Mouse (Mus musculus) 416B (cell line): ENCODE results near the gene Sh3d21.
"Not testable (repeated sequence)": the region's sequence is repeated elsewhere in the genome, so short reads cannot be mapped to it uniquely, and the experiment has no call there.

ENCODE experiments used
- DNase-seq: peaks from one replicate; pipeline ENCODE4 v3.0.0; 2011; ENCODE audit warnings: low read depth

Gene Sh3d21

GRCm38 (mm10) chr4:126163067-126163659 lies at the start of gene Sh3d21:
Gene Sh3d21, minus strand, starts transcription at chr4:126163491.
- DNase-seq, result no peak

DNA sequence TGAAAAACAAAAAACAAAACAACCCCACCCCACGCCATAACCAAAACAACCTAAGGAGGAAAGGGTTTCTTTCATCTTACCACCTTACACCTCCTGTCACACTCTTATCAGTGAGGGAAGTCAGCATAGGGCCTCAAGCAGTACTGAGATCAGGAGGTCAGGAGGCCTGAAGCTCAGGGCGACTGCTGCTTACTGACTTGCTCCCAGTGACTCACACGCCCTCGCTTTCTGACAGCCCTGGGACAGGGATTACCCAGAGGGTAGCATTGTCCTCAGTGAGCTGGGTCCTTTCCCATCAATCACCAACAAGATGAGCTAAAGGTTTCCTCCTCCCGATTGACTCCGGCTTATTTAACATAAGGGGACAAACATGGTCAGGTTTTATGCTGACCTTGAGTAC lies 43.8 kb upstream of the Sh3d21 start:
- DNase-seq, result no peak

DNA sequence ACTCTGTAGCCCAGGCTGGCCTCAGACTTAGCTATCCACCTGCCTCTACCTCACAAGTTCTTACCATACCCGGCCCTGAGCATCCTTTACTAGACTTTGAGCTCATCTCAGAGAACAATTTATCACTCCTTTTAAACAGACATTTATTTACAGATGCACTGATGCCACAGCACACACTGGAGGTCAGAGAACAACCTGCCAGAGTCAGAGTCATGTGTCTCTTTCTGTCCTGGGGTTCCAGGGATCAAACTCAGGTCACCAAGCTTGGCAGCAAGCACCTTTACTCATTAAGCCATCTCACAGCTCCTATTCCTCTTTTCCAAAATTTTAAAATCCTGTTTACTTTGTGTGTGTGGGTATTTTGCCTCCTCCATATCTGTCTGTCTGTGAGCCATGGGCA lies 42.1 kb upstream of the Sh3d21 start:
- DNase-seq, result no peak

- DNase-seq, result no peak
Measured at GRCm38 (mm10) chr4:126204661-126205230, 41.5 kb upstream of the Sh3d21 start.

DNA sequence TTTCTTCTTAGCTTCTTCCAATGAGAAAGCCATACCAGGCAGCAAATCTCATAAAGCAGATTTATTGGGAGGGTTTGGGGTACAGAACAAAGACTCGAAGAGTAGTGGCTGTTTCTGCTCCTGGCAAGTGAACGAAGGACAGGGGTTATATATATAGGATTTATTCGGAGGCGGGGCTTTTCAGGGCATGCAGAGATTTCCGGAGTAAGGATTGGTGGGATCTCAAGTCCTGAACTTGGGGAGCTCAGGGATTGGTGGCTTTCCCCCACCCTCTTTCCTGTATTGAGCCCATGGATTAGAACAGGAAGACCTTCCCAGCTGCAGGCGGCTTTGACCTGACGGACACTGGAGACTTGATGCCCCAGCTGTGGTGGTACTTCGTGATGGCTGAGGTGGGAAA lies 40.7 kb upstream of the Sh3d21 start:
- no peak for DNase-seq

DNA sequence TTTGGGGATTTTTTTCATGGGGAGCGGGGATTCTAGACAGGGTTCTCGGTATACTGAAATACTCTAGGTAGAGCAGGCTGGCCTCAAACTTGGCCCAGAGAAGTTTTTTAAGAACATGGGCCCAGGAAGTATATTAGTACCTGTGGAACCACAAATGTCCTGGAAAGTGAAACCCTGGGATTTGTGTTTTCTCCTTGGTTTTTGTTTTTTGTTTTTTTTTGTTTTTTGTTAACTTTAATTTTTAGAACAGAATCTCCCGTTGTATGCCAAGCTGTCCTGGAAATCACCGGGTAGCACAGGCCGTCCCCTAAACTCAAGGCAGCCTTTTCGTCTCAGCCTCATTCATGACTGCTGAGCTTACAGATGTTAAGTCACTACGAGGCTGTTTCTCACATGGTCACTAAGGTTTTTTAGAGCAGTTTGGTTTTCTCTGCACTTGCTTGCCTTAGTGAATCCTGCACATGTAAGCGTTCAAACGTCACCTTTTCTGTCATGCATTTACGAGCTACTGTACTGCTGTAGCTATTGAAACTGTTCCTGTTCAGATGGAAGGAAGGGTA lies 40.1 kb upstream of the Sh3d21 start:
- DNase-seq, result no peak

DNA sequence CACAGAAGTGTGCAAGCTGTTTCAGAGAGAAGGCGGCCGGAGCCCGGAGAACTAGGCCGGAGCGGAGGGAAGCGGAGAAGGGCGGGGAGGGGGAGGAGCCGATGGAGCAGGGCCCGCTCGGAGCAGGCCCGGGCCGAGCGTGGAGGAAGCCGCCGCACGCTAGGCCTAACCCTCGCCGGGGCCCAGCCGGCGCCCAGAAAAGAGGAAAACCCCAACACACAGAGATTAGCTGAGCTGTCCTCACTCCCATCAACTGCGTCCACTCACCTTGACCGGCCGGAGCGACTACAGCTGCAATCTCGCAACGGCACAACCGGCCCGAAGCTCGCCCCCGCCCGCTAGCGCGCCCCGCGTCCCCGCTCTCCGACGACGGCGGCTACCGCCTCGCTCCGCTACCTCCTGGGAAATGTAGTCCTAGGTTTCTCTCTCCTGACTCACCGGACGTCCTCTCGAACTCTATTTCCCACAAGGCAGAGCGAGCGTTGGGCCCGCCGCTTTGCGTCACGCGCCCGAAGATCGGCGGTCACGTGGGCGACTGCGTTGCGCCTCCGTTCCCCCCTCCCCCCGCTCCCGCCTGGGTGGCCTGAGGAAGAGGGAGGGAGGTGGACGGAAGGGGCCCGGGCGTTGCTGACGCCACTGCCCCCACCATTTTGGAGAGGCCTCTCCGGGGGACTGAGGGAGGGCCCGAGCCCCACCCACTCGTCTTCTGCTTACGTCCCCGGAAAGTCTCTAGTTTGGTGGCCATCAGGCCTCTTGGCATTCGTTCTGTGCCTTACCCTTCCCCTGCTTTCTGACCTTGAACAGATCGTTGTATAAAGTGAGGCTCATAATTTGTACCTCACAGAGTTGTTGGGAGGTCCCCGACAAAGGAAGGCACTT lies 39.3 kb upstream of the Sh3d21 start, which contains the start of gene Thrap3:
TSS of gene Thrap3 (minus strand) at position 458 of the 879 bp plus-strand sequence.
- peak; percentile 99 for DNase-seq

DNA sequence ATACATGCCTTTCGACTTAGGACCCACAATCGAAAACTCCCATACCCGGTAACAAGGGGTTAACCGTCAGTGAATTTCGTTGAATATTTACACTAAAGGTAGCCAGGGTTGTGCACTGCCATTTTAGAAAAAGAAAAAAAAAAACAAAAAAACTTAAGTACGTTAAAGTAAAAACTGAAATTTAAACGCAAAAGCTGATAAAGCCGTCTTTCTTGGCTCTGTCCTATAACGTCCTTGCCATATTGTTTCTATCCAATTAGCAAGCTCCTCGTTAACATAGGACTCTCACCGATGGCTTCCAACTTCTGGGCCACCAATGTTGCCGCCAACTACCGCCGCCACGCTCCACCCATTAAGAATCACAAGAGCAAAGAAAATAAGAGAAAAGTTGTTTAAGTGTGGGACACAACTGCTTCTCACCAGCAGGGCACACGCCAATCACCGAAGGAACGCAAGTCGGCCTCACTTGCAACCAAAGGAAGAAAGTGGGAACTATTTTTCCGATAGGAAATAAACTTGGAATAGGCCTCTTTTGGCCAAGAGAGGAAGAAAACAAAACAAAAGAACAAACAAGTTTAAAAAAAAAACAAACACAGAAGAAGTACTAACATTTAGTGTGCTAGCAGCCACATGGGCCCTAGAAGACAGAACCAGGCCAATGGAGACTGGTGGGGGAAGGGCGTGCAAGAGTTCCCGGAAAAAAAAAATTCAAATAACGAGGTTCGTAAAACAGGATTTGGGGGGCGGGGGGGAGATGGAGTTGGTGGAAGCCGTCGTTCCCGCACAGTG lies 38.4 kb upstream of the Sh3d21 start:
- peak; percentile 89 for DNase-seq

- DNase-seq, result no peak
Measured at GRCm38 (mm10) chr4:126200656-126201055, 37.4 kb upstream of the Sh3d21 start.

- no peak for DNase-seq
Measured at GRCm38 (mm10) chr4:126200036-126200435, 36.7 kb upstream of the Sh3d21 start.

- DNase-seq, result peak; percentile 35
Measured at GRCm38 (mm10) chr4:126199556-126199955, 36.3 kb upstream of the Sh3d21 start.

DNA sequence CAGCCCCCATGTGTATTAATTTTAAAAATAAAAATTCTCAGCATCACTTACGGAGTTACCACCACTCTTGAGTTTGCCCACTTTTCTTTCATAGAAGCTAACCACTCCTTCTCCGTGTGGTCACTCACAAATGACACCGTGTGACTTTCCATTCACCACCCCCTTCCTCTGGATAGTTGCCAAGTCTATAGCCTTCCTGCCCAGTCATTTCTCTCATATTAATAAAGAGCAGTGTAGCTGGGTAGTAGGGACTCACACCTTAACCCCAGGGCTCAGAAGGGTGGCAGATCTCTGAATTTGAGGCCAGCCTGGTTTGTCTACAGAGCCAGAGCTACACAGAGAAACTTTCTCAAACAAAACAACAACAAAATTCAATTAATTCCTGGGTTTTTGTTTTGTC lies 34.2 kb upstream of the Sh3d21 start:
- peak; percentile 90 for DNase-seq

DNA sequence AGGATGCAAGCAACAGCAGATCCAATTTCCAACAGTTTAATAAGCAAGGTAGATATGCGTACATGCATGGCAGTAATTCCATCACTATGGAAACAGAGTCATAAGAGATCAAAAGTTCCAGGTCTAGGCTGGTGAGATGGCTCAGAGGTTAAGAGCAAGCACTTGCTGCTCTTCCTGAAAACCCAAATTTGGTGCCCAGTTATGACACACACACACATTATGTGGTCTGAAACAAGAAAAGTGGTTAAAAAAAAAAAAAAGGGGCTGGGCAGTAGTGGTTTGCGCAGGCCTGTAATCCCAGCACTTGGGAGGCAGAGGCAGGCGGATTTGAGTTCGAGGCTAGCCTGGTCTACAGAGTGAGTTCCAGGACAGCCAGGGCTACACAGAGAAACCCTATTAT lies 31.6 kb upstream of the Sh3d21 start:
- peak; percentile 89 for DNase-seq

DNA sequence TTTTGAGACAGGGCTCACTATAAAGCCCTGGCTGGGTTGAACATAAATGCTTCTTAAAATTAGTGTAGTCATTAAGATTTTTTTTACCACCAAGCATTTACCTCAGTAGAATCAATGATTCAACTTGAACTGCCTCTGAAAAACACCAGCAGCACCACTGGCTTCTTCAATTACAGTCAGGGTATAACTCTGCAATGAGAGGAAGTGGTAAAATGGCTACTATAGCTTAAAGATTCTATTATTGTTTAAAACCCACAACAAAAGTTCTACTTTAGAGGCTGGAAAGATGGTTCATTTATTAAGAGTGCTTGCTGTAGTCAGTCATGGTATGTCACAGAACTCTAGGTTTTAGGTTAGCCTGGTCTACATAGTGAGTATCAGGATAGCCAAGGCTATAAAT lies 30.9 kb upstream of the Sh3d21 start:
- DNase-seq, result no peak

DNA sequence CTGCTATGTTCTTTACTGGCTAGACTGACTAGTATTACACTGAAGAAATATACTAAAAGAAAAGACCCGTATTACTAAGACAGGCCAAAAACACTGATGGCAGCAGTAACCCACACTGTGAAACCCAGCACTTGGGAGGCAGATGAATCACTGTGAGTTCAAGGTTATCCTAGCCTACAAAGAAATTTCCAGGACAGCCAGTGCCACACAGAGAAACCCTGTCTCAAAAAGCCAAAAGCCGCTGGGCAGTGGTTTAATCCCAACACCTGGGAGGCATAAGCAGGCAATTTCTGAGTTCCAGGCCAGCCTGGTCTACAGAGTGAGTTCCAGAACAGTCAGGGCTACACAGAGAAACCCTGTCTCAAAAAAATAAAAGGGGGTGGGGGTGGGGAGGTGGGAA lies 27.3 kb upstream of the Sh3d21 start:
- DNase-seq, result no peak

- DNase-seq, result no peak
Measured at GRCm38 (mm10) chr4:126187096-126187495, 23.8 kb upstream of the Sh3d21 start.

GRCm38 (mm10) chr4:126183034-126183433 lies 19.7 kb upstream of the Sh3d21 start:
- no peak for DNase-seq

- peak; percentile 78 for DNase-seq
Measured at GRCm38 (mm10) chr4:126181170-126181957, 18.1 kb upstream of the Sh3d21 start.

GRCm38 (mm10) chr4:126175980-126176379 lies 12.7 kb upstream of the Sh3d21 start:
- DNase-seq, result not testable (repeated sequence)

DNA sequence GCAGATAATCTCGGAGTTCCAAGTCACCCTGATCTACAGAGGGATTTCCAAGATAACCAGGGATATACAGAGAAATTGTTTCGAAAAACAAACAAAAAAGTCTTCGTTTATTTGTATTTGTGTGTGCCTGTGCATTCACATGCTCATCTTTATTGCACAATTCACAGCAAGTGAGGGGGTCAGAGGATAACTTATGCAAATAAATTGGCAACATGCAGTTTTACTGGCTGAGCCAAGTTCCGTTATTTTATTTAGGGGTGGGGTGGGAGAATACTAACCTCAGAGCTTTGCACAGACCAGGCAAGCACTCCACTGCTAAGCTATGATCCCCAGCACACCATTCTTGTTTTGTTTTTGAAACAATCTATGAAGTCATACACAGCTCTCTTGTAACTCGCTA lies 10.5 kb upstream of the Sh3d21 start:
- no peak for DNase-seq

DNA sequence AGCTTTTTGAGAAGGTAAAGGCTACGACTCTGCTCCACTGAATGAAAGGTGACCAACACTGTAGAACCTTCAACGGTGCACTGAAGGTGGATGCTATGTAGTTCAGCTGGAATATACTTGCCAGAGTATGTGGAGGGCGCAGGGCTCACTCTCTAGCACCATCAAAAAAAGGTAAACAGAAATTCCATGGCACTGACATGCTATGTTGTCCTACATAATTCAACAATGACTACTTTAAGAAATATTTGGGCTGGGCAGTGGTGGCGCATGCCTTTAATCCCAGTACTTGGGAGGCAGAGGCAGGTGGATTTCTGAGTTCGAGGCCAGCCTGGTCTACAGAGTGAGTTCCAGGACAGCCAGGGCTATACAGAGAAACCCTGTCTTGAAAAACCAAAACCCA lies 7.4 kb upstream of the Sh3d21 start:
- DNase-seq, result not testable (repeated sequence)
